Mouse (Mus musculus): Measurements from ENCODE around the gene Serpinb9g. TPM values are rescaled to one million over a fixed set of nuclear protein-coding genes. Genes with fewer than 3 reads are reported as not detected.

The Serpinb9g gene
- not detected in 2 replicates for polyA plus RNA-seq (2012; rRNA removed; ENCODE audit: low replicate concordance)

GRCm38 (mm10) chr13:33484490-33484889 is at the start of gene Serpinb9g:
TSS of gene Serpinb9g (plus strand) at chr13:33484790.

Other genes starting within 250 kb of the Serpinb9g start
- gene Serpinb9e, start 235.2 kb upstream of the Serpinb9g start, polyA plus RNA-seq (2012; rRNA removed; ENCODE audit: low replicate concordance), result not detected in 2 replicates
- not detected in 2 replicates for gene Serpinb9f, start 160.7 kb upstream of the Serpinb9g start, polyA plus RNA-seq (2012; rRNA removed; ENCODE audit: low replicate concordance)
- not detected in 2 replicates for gene Gm11397, start 89.0 kb upstream of the Serpinb9g start, polyA plus RNA-seq (2012; rRNA removed; ENCODE audit: low replicate concordance)
- not detected in 2 replicates for gene Serpinb6d, start 176.6 kb downstream of the Serpinb9g start, polyA plus RNA-seq (2012; rRNA removed; ENCODE audit: low replicate concordance)